Mouse (Mus musculus) hindbrain, embryonic 12.5 days (tissue): ENCODE measurements around the gene Abhd14a. TPM values are rescaled to one million over a fixed set of nuclear protein-coding genes. Genes with fewer than 3 reads are reported as not detected.

Source experiments
- ATAC-seq: fragments of 200-750 bp; cut with Nextera tagmentation; 2 replicates; pipeline ENCODE4 v1.8.0; 2017; ENCODE audit warnings: moderate TSS enrichment; ENCODE audit not compliant: low FRiP score
- H3K27ac ChIP-seq: fragments of 300-500 bp; sonication (generic); 2 replicates; pipeline ENCODE4 v1.5.1; 2016; ENCODE audit warnings: mild to moderate bottlenecking
- H3K27me3 ChIP-seq: fragments of 300-500 bp; sonication (generic); 2 replicates; pipeline ENCODE4 v1.6.1; 2016; ENCODE audit warnings: mild to moderate bottlenecking
- H3K36me3 ChIP-seq: fragments of 300-500 bp; sonication (generic); 2 replicates; pipeline ENCODE4 v1.6.1; 2016; ENCODE audit warnings: mild to moderate bottlenecking
- H3K4me1 ChIP-seq: fragments of 300-500 bp; sonication (generic); 2 replicates; pipeline ENCODE4 v1.6.1; 2016
- H3K4me2 ChIP-seq: fragments of 300-500 bp; sonication (generic); replicated peaks from 2 replicates; pipeline ENCODE4 v1.6.1; 2016; ENCODE audit warnings: mild to moderate bottlenecking
- H3K4me3 ChIP-seq: fragments of 300-500 bp; sonication (generic); 2 replicates; pipeline ENCODE4 v1.5.1; 2016; ENCODE audit warnings: mild to moderate bottlenecking
- H3K9ac ChIP-seq: fragments of 300-500 bp; sonication (generic); 2 replicates; pipeline ENCODE4 v1.6.1; 2016; ENCODE audit warnings: mild to moderate bottlenecking, moderate library complexity
- H3K9me3 ChIP-seq: fragments of 300-500 bp; sonication (generic); replicated peaks from 2 replicates; pipeline ENCODE4 v1.6.1; 2016; ENCODE audit warnings: mild to moderate bottlenecking
- WGBS: fragments of 180-500 bp; shearing (Covaris S2); methylation state at CpG from one replicate; pipeline ENCODE4 v1.1.7; 2016; 5-methylcytosine and 5-hydroxymethylcytosine counted together
- polyA plus RNA-seq: library from polyadenylated mRNA; unstranded; fragments of >200 nt; fragmentation: Nextera tagmentation; extraction: Ambion mirVana; gene quantifications from 2 replicates; pipeline ENCODE4 v1.2.1, GENCODE M21; 2016

The Abhd14a gene
- polyA plus RNA-seq, 1 experiment from 2014 or later = 39.7 TPM

DNA sequence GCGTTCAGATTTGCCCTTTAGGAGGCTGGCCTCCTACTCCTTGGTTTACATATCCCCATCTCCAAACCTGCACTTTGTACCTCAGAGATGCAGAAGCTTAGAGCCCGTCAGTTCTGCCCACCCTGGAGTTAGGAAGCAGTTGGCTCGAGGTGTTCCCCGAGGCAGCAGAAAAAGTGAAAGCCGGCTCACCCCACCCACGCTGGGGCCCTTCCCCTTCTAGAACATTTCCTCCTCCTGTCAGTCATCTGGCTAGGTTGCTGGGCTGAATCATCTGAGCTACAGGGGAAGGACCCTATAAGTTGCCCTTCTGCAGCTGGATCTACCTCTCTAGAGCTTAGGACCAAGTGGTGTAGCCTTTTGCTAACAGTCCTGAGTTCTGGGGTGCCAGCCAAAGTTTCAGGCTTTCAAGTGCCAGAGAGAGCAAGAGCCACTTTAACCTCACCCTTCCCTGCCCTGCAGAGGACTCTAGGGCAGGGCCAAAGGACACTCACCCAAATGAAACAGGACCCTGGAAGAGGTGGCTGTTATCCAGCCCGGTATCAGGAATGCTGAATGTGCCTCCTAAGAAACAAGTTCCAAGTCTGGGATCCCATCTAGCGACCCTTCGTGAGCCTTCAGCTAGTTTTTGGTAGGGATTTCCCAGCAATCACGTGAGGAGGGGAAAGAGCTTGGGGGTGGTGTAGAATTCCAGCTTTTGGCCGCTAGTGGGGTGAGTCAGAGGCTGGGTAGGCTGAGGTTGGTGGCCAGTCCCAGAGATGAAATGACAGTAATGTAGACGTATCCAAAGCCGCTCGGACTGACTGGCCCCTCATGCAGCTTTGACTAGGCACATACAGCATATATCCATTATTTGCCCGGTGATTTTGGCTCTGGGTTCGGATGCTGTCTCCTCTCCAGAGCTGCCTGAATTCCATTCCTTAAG is 28.8 kb upstream of the Abhd14a start:
- H3K27ac ChIP-seq = 0 out of 2 replicates have a peak overlapping the region, but pooled peaks have one; percentile 30

DNA sequence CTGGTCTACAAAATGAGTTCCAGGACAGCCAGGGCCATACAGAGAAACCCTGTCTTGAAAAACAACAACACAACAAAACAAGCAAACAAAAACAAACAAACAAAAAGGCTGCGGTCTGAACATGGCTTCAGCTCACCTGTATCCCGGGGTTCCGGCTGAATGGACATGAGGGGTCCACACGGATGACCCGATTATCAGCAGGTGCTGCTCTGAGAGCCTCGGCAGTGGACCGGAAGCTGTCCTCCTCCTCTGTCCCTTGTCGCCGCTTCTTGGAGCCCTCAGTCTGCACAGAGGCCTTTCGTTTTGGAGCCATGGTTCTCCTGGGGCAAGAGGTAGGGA is 28.2 kb upstream of the Abhd14a start, which contains the start of gene Rrp9:
Gene Rrp9, plus strand, starts transcription at position 301 of the 339 bp plus-strand sequence.
- Histone ChIP-seq H3K27me3 (no peaks in the 10 kb centered on the region), H3K4me1 (peaks cover 31% of the 10 kb centered on the region), H3K36me3 (peaks cover 8% of the 10 kb centered on the region; the same call in 1 of the 2 replicates), H3K9me3 (no peaks in the 10 kb centered on the region), H3K4me3 (0 out of 2 replicates have a peak within 1 kb of the TSS, but pooled peaks have one; percentile 72), H3K4me2 (peak within 1 kb of the TSS; percentile 34; the same call in 1 of the 2 replicates), H3K9ac (peak within 1 kb of the TSS; percentile 14; the same call in 1 of the 2 replicates), H3K27ac (0 out of 2 replicates have a peak within 1 kb of the TSS, but pooled peaks have one; percentile 30)
- 87% methylated on average over 10 of the region's 10 CpGs for WGBS
- ATAC-seq = no peak

More for the DNA sequence above, 28.8 kb upstream of the Abhd14a start:
- peak overlapping the region; percentile 34; the same call in 1 of the 2 replicates for H3K4me2 ChIP-seq
- H3K9ac ChIP-seq = peak overlapping the region; percentile 14; the same call in 1 of the 2 replicates
- H3K4me1 ChIP-seq = peaks cover 31% of the 10 kb centered on the region
- ATAC-seq = peak; percentile 65; the same call in 1 of the 2 replicates
- H3K9me3 ChIP-seq = no peaks in the 10 kb centered on the region
- H3K27me3 ChIP-seq = no peaks in the 10 kb centered on the region
- H3K4me3 ChIP-seq = 0 out of 2 replicates have a peak overlapping the region, but pooled peaks have one; percentile 72
- WGBS = 32% methylated on average over 16 of the region's 16 CpGs
- H3K36me3 ChIP-seq = peaks cover 14% of the 10 kb centered on the region

GRCm38 (mm10) chr9:106475046-106475445 is 27.6 kb upstream of the Abhd14a start:
- H3K36me3 ChIP-seq = peaks cover 3% of the 10 kb centered on the region; the same call in 1 of the 2 replicates
- peaks cover 31% of the 10 kb centered on the region for H3K4me1 ChIP-seq
- H3K27ac ChIP-seq = no peak overlapping the region
- H3K27me3 ChIP-seq = no peaks in the 10 kb centered on the region
- 63% methylated on average over 7 of the region's 7 CpGs for WGBS
- H3K4me2 ChIP-seq = no peak overlapping the region
- H3K9ac ChIP-seq = no peak overlapping the region
- H3K4me3 ChIP-seq = no peak overlapping the region
- no peaks in the 10 kb centered on the region for H3K9me3 ChIP-seq
- ATAC-seq = no peak

GRCm38 (mm10) chr9:106474456-106474855 is 27.0 kb upstream of the Abhd14a start:
- no peak overlapping the region for H3K27ac ChIP-seq
- WGBS = 4% methylated on average over 6 of the region's 6 CpGs
- peak overlapping the region; percentile 22; the same call in 1 of the 2 replicates for H3K4me2 ChIP-seq
- H3K4me1 ChIP-seq = peaks cover 31% of the 10 kb centered on the region
- H3K9ac ChIP-seq = no peak overlapping the region
- no peak for ATAC-seq
- H3K9me3 ChIP-seq = no peaks in the 10 kb centered on the region
- peaks cover 2% of the 10 kb centered on the region; the same call in 1 of the 2 replicates for H3K36me3 ChIP-seq
- no peaks in the 10 kb centered on the region for H3K27me3 ChIP-seq
- no peak overlapping the region for H3K4me3 ChIP-seq

DNA sequence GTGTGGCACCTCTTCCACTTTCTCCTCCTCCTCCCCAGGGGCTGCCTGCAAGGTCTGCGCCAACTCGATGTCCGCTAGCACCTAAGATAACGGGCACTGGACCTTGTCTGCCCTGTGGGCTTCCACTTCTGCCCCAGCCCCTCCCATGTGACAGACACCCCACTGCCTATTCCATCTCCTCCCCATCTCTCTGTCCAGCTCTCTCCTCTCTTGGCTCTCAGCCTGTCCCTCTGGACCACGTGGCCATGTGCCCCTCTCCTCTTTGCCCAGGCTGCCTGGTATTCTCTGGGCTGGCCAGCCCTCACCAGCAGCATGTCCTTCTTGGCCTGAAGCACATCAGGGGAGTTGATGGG is 26.3 kb upstream of the Abhd14a start:
- H3K27ac ChIP-seq = no peak overlapping the region
- H3K4me1 ChIP-seq = peaks cover 31% of the 10 kb centered on the region
- WGBS = 83% methylated on average over 5 of the region's 5 CpGs
- H3K4me3 ChIP-seq = no peak overlapping the region
- ATAC-seq = no peak
- 0 out of 2 replicates have a peak overlapping the region, but pooled peaks have one; percentile 25 for H3K9ac ChIP-seq
- no peaks in the 10 kb centered on the region for H3K36me3 ChIP-seq
- no peaks in the 10 kb centered on the region for H3K9me3 ChIP-seq
- H3K4me2 ChIP-seq = no peak overlapping the region
- no peaks in the 10 kb centered on the region for H3K27me3 ChIP-seq

DNA sequence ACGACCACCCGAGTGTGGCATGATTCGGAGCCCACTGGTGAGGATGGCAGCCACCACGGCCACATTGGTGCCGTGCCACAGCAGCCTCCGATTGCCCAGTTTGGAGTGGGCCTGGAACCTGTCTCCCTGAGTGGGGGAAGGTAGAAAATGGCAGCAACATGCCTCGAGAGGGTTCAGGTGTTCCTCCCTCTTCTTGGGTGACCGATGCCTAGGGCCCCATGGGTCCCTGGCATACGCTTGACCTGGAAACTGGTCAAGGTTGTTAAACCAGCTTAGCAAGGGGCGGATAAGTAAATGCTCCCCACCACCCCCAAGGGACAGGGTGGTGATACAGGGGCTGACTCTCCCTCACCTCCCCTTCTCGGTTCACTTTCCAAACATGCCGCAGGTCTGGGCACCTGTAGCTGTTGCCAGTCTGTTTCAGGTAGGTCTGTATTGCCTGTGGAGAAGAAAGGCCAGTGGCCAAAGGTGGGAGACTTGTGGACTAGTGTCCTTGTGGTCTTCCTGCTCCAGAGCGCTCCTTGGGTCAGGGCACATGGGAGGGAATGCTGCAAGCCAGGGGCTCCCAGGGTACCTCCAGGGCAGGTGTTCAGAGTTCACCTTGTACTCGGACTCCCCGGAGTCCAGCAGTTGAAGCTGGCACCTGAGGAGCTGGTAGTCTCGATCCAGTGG is 25.7 kb upstream of the Abhd14a start:
- 93% methylated on average over 16 of the region's 16 CpGs for WGBS
- no peak overlapping the region for H3K27ac ChIP-seq
- H3K36me3 ChIP-seq = no peaks in the 10 kb centered on the region
- no peak overlapping the region for H3K4me2 ChIP-seq
- no peak overlapping the region for H3K4me3 ChIP-seq
- H3K9ac ChIP-seq = no peak overlapping the region
- H3K4me1 ChIP-seq = peaks cover 30% of the 10 kb centered on the region
- no peak for ATAC-seq
- no peaks in the 10 kb centered on the region for H3K9me3 ChIP-seq
- no peaks in the 10 kb centered on the region for H3K27me3 ChIP-seq

- WGBS = 74% methylated on average over 4 of the region's 4 CpGs
- no peaks in the 10 kb centered on the region for H3K9me3 ChIP-seq
- no peaks in the 10 kb centered on the region for H3K27me3 ChIP-seq
- no peak overlapping the region for H3K4me3 ChIP-seq
- peaks cover 23% of the 10 kb centered on the region for H3K4me1 ChIP-seq
- no peak for ATAC-seq
- no peak overlapping the region for H3K9ac ChIP-seq
- no peaks in the 10 kb centered on the region for H3K36me3 ChIP-seq
- no peak overlapping the region for H3K4me2 ChIP-seq
- H3K27ac ChIP-seq = no peak overlapping the region
Measured at GRCm38 (mm10) chr9:106472321-106472720, 24.8 kb upstream of the Abhd14a start.

DNA sequence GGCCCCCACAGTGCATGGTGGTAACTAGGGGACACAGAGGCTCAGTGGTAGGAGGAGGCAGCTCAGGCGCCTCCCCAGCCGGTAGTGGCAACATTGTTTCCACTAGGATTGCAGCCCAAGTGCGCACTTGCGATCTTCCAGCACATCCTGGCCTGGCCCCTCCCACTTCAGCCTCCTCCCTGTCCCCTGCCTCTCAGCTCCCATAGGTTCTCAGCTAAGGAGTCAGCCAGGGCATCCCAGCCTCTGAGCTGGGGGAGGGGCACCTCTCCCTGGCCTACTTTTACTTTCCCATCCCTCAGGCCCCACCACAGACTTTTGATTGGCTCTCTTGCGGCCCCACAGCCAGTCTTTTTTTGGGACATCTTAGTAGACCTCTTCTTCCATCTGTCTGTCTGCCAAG is 24.4 kb upstream of the Abhd14a start:
- H3K4me2 ChIP-seq = no peak overlapping the region
- no peaks in the 10 kb centered on the region for H3K27me3 ChIP-seq
- no peak overlapping the region for H3K27ac ChIP-seq
- H3K4me1 ChIP-seq = peaks cover 23% of the 10 kb centered on the region
- no peak for ATAC-seq
- no peaks in the 10 kb centered on the region for H3K9me3 ChIP-seq
- no peak overlapping the region for H3K4me3 ChIP-seq
- no peaks in the 10 kb centered on the region for H3K36me3 ChIP-seq
- WGBS = 15% methylated on average over 5 of the region's 5 CpGs
- H3K9ac ChIP-seq = no peak overlapping the region

DNA sequence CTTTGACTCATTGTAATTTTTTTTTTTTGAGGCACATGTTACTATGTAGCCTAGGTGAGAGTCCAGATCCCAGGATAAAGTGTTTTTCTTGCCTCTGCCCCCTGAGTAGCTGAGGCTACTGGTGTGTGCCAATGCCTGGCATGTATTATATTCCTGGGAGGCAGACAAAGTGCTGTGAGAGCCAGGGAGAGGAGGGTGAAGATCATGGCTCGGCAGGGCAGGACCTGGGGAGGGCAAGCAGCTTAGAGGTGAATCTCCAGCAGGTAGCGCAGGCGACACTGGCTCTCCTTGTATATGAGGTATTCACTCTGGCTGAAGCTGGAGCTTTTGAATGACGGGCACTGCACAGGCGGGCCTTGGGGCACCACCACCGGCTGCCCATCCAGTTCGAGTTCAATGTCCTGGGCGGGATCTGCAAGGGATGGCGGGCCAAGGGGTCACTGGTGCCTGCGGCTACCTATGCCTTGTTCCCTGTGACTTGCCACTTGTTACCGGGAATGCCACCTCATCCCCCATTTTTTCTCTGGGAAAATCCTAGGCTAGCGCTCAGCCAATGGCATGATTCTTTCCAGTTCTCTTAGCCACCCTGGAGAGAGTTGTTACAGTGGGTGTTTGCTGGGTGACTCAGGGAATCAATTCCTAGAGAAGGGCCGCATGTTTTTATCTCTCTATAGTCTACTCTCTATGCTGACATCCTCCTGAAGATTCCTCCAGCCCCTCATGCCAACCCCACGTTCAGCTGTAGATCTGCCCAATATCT is 23.7 kb upstream of the Abhd14a start:
- Histone ChIP-seq H3K27ac (no peak overlapping the region), H3K9me3 (no peaks in the 10 kb centered on the region), H3K4me1 (peaks cover 19% of the 10 kb centered on the region), H3K4me2 (no peak overlapping the region), H3K27me3 (no peaks in the 10 kb centered on the region), H3K9ac (no peak overlapping the region), H3K36me3 (no peaks in the 10 kb centered on the region), H3K4me3 (no peak overlapping the region)
- no peak for ATAC-seq
- WGBS = 66% methylated on average over 14 of the region's 14 CpGs

- H3K27ac ChIP-seq = no peak overlapping the region
- H3K27me3 ChIP-seq = peaks cover 2% of the 10 kb centered on the region; the same call in 1 of the 2 replicates
- 67% methylated on average over 9 of the region's 9 CpGs for WGBS
- no peak for ATAC-seq
- no peak overlapping the region for H3K9ac ChIP-seq
- H3K4me1 ChIP-seq = peaks cover 28% of the 10 kb centered on the region
- no peak overlapping the region for H3K4me2 ChIP-seq
- no peaks in the 10 kb centered on the region for H3K9me3 ChIP-seq
- H3K4me3 ChIP-seq = no peak overlapping the region
- H3K36me3 ChIP-seq = no peaks in the 10 kb centered on the region
Measured at GRCm38 (mm10) chr9:106469776-106470175, 22.3 kb upstream of the Abhd14a start.

DNA sequence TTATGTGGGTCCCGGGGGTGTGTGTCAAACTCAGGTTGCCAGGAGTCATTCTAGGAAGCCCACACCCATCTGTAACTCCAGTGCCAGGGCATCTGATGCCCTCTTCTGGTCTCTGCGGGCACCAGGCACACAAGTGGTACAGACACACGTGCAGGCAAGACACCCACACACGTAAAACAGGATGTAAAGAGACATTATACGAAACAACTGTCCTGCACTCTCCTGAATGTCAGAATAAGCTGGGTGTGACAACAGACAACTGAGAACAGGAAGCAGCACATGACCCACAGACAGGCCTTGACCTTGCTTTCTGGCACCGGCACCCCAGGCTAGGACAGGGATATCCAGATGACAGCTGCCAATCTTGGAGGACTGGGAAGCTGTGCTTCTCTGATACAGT is 21.8 kb upstream of the Abhd14a start:
- no peaks in the 10 kb centered on the region for H3K9me3 ChIP-seq
- peaks cover 3% of the 10 kb centered on the region; the same call in 1 of the 2 replicates for H3K36me3 ChIP-seq
- WGBS = 74% methylated on average over 6 of the region's 6 CpGs
- no peak for ATAC-seq
- peaks cover 28% of the 10 kb centered on the region for H3K4me1 ChIP-seq
- H3K27ac ChIP-seq = no peak overlapping the region
- peaks cover 4% of the 10 kb centered on the region; the same call in 1 of the 2 replicates for H3K27me3 ChIP-seq
- no peak overlapping the region for H3K4me2 ChIP-seq
- H3K9ac ChIP-seq = no peak overlapping the region
- H3K4me3 ChIP-seq = no peak overlapping the region
